Mouse (Mus musculus) gastrocnemius, postnatal 14 days (tissue): ENCODE results near the gene Bcan. TPM values are rescaled to one million over a fixed set of nuclear protein-coding genes. Genes with fewer than 3 reads are reported as not detected.

Experiments used
- DNase-seq: peaks from one replicate; pipeline ENCODE4 v3.0.0; 2021; ENCODE audit warnings: mixed read lengths
- intact Hi-C: fragments of 180-260 bp; cut with DNase I; formaldehyde crosslinking; loops from one replicate; pipeline ENCODE4 v1.15.1; 2025; ENCODE audit warnings: low total_unique reads
- total RNA-seq, 2 experiments: library from RNA; stranded (reverse); gene quantifications; 2 replicates each; pipeline ENCODE4 v1.2.3; 2021

The Bcan gene
- total RNA-seq, 2 experiments from 2014 or later = 0.08 to 0.16 TPM

DNA sequence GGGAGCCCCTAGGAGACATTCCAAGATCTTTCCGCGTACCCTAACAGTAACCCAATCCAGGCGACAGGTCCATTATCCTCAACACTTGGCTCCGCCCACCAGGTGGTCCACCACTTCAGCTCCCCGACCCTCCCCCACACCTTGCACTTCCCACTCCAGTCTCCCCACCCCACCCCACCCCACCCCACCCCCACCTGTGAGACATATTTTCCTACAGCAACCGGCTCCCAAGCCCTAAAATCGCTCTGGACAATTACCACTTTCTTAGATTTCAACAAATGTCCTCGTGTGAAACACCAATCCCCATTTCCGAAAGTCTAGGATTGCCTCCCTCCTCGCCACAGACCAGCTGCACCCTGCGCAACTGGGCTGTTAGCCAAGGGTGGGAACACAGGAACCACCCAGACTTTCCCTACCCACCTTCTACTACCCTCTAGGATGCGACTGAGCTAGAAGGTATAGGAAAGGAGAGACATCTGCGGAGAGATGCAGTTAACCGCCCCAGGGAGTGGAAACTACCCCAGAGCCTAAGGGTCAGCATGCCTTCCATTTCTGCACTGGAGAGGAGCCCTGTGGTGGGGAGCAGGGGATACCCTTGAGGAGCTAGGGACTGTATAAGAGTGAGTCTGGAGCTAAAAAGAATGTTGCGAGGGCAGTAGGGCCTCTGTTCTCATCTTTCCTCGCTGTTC, 50.6 kb downstream of the Bcan start:
- no peak for DNase-seq
- intact Hi-C loops = loop anchor here (10.0 kb wide), 1 partner anchor 105 kb away; the partner anchor contains the start of gene Naxe

DNA sequence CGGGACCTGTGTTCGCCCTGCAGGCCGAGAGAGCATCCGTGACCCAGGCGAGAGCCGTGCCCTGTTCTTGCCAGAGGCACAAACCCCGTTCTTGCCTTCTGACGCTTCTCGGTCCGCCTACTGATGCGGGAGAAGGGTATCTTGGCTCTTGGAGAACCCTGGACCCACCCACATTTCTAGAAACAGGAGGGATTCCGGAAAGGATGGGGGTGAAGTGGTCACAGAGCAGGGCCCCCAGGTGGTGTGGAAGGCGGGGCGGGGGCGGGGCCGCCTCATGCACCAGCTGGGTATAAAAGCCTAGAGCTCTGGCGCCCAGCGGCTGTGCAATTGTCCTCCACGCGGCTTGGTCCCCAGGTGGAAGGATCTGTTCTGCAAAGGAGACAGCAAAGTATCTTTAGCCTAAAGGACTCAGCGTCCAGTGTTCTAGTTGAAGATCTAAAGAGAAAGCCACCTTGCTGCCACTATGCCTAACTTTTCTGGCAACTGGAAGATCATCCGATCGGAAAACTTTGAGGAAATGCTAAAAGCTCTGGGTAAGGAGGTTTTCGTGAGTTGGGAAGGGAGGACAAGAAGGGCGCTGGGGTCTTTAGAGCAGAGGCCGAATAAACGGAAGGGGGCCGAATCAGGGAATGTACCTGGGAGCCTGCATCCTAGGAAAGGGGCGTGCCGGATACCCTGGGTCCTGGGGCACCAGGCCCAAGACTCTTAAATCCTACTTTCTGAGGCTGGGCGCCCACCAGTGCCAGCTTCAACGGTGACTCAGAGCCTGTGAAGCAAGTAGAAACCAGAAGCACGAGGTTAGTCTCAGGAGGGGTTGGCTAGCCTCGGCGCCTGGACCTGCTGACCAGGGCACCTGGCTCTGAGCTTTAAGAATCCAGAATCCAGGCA, 51.4 kb downstream of the Bcan start, which contains the start of gene Crabp2:
Gene Crabp2, plus strand, starts transcription at position 289 of the 888 bp plus-strand sequence.
- DNase-seq = no peak
- intact Hi-C loops = loop anchor here (10.0 kb wide), 1 partner anchor 106 kb away; the partner anchor contains the start of gene Naxe

DNA sequence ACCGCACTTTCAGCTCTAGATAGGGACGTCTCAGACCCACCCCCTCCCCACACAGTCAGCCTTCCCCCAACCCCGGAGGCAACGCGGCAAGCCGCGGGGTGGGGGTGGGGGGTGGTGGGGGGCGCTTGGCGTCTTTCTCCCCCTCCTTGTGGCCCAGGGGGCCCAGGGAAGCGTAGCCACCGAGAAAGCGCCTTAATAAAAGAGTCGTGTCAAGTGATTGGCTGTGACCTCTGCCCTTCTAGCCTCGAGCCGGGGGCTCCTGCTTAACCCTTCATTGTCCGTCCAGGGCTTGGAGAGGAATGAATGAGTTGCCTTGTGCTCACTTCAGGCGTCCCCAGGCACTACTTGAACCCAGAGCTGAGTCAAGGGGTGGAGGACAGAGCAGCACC, 52.2 kb downstream of the Bcan start:
- no peak for DNase-seq
- intact Hi-C loops = loop anchor here (10.0 kb wide), 1 partner anchor 107 kb away; the partner anchor contains the start of gene Naxe

DNA sequence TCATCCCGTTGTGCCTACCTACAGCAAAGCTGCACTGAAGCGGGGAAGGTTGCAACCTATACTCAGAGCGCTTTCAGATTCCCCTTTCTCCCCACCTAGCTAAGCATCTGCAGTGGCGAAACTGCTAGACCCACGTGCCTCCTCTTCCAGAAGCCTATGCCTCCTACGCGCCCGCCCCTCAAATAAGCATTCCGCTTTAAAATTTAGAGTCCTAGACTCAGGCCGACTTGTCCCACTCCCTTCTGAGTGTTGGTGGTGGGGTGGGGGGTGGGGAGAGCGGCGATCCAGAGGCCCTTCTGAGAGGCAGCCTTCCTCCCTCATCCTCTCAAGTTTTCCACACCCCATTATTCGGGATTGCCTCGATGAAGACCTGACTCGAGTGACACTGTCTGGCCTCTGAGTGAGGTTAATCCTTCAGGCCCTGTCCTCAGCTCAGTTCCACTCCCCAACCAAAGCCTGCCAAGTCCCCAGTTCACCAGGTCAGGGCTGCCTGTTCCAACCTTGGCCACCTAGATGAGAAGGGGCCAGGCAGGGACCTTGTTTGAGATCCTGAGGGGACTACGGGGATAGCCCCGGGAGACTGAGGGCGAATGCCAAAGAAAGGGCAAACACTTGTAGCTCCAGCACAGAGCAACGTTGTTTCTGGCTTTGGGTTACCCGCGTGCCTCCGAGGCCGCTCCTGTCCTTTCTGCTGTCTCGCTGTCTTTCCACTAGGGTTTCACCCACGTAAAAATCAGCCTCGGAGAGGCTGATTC, 52.8 kb downstream of the Bcan start:
- DNase-seq = no peak
- intact Hi-C loops = loop anchor here (10.0 kb wide), 1 partner anchor 108 kb away; the partner anchor contains the start of gene Naxe

DNA sequence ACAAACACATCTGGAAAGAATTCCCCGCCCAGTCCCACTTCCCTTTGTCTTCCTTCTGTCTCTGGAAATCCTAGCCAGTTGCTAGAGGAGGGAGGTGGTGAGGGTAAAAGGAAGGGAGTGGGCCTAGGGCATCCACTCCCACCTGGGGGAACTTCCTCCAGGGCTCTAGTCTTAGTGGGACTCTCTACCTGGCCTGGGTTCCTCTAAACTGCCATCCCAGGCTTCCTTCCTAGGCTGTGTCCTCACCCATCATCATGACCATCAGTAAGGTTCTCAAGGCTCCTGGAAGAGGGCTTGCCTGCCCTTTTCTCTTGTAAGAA, 53.5 kb downstream of the Bcan start:
- DNase-seq = no peak
- intact Hi-C loops = loop anchor here (10.0 kb wide), 1 partner anchor 108 kb away; the partner anchor contains the start of gene Naxe

DNA sequence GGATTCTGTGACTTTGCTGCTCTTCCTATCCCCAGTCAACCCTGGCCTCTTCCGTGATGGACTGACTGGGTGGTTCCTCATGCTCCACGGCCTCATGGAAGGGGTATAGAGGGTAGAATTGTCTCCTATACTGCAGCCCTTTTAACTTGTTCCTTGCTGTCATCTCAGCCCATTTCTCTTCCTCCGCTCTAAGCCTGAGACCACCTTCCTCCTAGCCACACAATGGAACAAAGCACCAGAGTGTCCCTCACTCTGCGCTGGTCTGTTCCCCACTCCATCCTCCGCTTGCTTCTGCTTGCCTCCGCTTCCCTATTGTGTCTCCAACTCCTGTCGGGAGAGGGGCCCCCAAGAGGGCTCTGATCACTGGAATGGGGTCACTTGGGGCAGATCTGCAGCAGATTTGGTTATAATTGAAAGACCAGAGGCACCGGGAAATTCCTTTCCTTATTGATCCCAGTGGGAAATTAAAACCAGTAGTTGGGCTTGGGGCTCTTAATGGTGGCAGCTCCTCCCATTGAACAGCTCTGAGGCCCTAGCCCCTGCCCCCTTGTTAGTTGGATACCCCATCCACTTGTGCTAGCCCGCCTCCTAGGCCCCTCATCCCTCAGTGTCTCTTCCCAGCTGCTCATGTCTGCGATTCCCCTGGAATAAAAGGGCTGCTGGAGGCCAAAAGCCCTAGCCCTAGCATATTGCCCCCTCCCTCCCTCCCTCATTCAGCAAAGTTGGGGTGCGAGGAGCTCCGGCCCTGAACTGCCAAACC, 54.1 kb downstream of the Bcan start:
- DNase-seq = no peak
- intact Hi-C loops = loop anchor here (10.0 kb wide), 1 partner anchor 109 kb away; the partner anchor contains the start of gene Naxe

DNA sequence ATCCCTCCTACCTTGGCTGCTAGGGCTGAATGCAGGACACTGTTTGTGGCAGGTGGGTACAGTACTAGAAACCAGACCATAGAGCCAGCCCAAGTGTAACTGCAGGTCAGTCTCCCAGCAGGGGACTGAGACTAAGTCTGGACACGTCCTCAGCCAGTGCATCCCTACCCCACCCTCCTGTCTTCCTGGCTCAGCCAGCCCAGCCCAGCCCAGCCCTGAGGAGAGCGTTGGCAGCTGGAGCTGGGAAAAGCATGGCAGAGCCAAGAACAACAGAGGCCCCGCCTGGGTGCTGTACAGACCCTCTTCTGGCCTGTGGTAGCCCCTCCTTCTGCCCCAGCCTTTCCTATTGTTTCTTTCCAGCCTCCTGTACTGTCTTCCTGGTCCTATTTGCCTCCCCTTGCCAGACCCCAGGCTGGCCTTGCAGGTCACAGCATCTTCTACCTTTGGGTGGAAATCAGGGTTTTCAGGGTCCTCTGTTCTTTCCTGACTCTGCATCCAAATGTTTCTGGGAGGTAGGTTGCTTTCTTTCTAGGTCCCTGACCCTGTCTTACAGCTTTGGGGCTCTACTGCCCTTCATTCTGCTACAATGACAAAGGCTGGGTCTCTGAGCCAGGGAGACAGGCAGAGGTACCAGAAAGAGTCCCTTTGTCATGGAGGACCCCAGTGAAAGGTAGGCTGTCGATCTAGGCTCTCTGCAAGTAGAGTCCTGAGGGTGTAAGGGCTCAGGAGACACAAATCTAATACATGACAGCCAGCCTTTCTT, 55.0 kb downstream of the Bcan start:
- intact Hi-C loops = loop anchor here (10.0 kb wide), 1 partner anchor 110 kb away; the partner anchor contains the start of gene Naxe
- peak; percentile 50 for DNase-seq

DNA sequence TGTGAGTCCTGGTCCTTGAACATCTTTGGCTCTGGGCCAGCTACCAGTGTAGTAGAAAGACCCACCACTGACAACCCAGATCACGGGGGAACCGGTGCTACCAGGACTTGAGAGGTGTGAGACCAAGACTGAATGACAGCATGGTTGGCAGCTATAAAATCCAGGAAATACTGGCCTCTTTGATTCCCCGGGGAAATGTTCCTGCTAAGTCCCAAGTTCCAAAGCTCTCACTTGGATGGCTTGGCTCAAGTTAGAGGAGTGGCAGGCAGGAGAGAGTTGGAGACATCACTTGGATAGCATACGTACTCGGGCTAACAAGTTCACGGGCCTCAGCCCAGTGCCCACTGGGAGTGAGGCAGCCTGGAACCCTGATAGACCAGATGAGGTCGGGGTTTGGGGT, 56.4 kb downstream of the Bcan start:
- DNase-seq = no peak
- intact Hi-C loops = loop anchor here (10.0 kb wide), 1 partner anchor 111 kb away; the partner anchor contains the start of gene Naxe

DNA sequence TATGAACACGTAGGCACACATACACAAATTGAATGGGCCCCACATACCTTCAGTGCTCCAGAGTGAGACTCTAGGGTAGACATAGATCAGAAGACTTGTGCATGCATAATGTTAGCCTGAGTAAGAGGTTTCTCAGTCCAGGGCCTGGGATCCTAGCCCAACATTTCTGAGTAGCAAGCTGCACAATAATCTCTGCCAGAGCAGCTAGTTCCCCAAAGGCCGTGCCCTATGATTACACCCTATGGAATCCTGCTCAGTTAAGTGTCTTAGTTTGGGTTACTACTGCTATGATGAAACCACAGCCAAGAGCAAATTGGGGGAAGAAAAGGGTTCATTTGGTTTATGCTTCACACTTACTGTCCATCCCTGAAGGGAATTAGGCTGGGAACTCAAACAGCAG, 57.6 kb downstream of the Bcan start:
- no peak for DNase-seq
- intact Hi-C loops = loop anchor here (10.0 kb wide), 1 partner anchor 112 kb away; the partner anchor contains the start of gene Naxe

DNA sequence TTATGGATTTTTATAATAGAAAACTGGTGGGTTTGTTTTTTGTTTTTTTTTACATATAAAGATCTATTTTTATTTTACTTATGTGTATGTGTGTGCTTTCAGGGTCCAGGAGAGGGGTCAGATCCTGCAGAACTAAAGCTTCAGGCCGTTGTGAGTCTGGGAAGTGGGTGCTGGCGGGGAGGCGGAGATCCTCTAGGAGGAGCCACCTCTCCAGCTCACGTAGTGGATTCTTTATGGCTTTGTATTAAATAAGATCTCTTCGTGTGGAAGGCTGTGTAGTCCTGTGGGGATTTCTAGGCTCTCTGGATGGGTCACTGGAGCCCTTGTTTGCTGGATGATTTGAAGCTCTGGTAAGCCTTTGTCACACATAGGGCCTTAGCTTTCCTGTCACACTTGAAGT, 59.4 kb downstream of the Bcan start:
- DNase-seq = no peak
- intact Hi-C loops = loop anchor here (10.0 kb wide), 1 partner anchor 114 kb away; the partner anchor contains the start of gene Naxe

Other genes starting within 250 kb of the Bcan start
- not detected for gene Ntrk1, start 205.1 kb downstream of the Bcan start, total RNA-seq
- gene Insrr, start 203.3 kb downstream of the Bcan start, total RNA-seq = under 1 TPM; 0.25 to 0.35 TPM
- 10 to 100 TPM; 14.4 to 17.9 TPM for gene Pear1, start 175.9 kb downstream of the Bcan start, total RNA-seq
- under 1 TPM in 1 of 2 experiments, not detected in 1; 0.06 TPM for gene Sh2d2a, start 153.5 kb downstream of the Bcan start, total RNA-seq
- 10 to 100 TPM; 40.1 to 40.5 TPM for gene Prcc, start 114.6 kb downstream of the Bcan start, total RNA-seq
- 100 to 1,000 TPM; 152 to 161 TPM for gene Hdgf, start 93.9 kb downstream of the Bcan start, total RNA-seq
- gene Mrpl24, start 80.7 kb downstream of the Bcan start, total RNA-seq = 10 to 100 TPM; 42.1 to 46.5 TPM
- 1 to 10 TPM; 9.0 to 9.6 TPM for gene Isg20l2, start 69.9 kb downstream of the Bcan start, total RNA-seq
- 1 to 10 TPM; 3.6 to 3.9 TPM for gene Rrnad1, start 69.5 kb downstream of the Bcan start, total RNA-seq
- gene Crabp2, start 51.6 kb downstream of the Bcan start, total RNA-seq = under 1 TPM; 0.31 to 0.33 TPM
- gene Nes, start 29.2 kb downstream of the Bcan start, total RNA-seq = 10 to 100 TPM; 37.2 to 51.2 TPM
- under 1 TPM in 1 of 2 experiments, not detected in 1; 0.13 TPM for gene Hapln2, start 27.4 kb upstream of the Bcan start, total RNA-seq
- gene Gpatch4, start 42.9 kb upstream of the Bcan start, total RNA-seq = 10 to 100 TPM; 11.3 to 15.0 TPM
- 10 to 100 TPM; 47.1 to 47.4 TPM for gene Naxe, start 58.3 kb upstream of the Bcan start, total RNA-seq
- gene Ttc24, start 78.1 kb upstream of the Bcan start, total RNA-seq = not detected
- 1 to 10 TPM; 2.5 to 2.7 TPM for gene Iqgap3, start 81.7 kb upstream of the Bcan start, total RNA-seq
- 100 to 1,000 TPM; 136 to 137 TPM for gene Mef2d, start 142.1 kb upstream of the Bcan start, total RNA-seq